Mouse (Mus musculus): ENCODE results near the gene Sugp1. TPM values are rescaled to one million over a fixed set of nuclear protein-coding genes. Genes with fewer than 3 reads are reported as not detected.

Gene Sugp1
- total RNA-seq, 2 experiments from 2014 or later = 50.0 to 54.7 TPM

GRCm38 (mm10) chr8:70104922-70105321 lies 62.3 kb downstream of the Sugp1 start:
- no peak for DNase-seq (ENCODE audit: low spot score in 2 of 2)

GRCm38 (mm10) chr8:70110451-70110850 lies 67.8 kb downstream of the Sugp1 start:
- DNase-seq (ENCODE audit: low spot score in 2 of 2) = no peak

- no peak for DNase-seq (ENCODE audit: low spot score in 2 of 2)
Measured at GRCm38 (mm10) chr8:70111192-70111795, 68.7 kb downstream of the Sugp1 start.

GRCm38 (mm10) chr8:70112401-70113016 lies 69.9 kb downstream of the Sugp1 start:
- DNase-seq (ENCODE audit: low spot score in 2 of 2) = no peak

DNA sequence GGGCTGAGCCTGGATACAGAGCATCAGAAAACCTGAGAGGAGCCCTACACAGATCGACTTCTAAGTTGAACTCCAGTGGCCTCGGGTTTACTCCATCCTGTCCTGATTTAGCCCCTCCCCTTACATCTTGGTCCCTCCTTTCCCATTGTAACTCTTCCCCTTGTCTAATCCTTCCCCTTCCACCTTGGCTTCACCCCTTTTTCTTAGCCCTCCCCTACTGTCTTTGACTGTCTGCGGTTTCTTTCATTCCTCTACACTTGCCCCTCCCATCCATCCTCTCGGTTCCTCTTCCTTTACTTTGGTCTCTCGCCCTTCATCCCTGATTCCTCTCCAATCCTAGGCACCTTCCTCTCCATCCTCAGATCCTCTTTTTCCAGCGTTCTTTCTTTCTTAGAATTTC lies 71.9 kb downstream of the Sugp1 start:
- DNase-seq (ENCODE audit: low spot score in 2 of 2) = no peak

DNA sequence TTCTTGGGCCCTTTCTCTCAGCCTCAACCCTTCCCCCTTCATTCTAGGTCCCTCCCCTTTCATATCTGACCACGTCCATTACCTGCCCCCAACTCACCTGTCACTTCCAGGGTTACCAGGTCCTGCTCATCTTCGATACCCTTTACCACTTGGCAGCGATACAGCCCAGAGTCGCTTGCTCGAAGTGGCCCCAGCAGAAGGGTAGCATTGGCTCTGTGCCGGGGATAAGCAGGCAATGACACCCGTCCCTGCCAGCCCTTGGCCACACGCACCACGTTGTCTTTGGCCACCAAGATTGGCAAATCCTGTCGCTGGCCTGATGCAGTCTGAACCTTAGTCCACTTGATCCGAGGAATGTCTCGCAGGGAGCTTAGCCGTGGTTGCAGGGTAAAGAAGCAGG lies 72.3 kb downstream of the Sugp1 start:
- no peak for DNase-seq (ENCODE audit: low spot score in 2 of 2)

DNA sequence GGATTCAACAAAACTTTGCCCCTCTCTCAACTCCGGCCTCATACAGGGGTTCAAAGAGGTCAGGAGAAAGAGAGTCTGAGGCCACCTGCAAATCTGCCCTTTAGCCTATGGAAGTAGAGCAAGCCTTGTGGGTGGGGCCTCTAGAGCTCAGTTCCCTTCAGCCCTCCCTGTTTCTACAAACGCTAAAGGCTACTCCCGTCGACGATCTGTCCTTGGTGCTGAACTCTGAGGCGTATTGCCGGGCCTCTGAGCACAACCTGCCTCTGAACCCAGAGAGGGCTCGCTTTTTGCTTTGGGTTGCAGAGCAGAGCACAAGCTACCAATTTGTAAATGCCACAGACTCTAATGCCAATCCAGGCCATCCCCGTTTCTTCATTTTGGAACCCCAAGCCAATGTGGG lies 75.0 kb downstream of the Sugp1 start:
- no peak for DNase-seq (ENCODE audit: low spot score in 2 of 2)

- peak; percentile 54 to 67 for DNase-seq (ENCODE audit: low spot score in 2 of 2)
Measured at GRCm38 (mm10) chr8:70118726-70119700, 76.4 kb downstream of the Sugp1 start.

- peak; percentile 95 to 97 for DNase-seq (ENCODE audit: low spot score in 2 of 2)
Measured at GRCm38 (mm10) chr8:70120667-70121066, 78.1 kb downstream of the Sugp1 start, which contains the start of gene Ncan. Gene Ncan (minus strand): TSS chr8:70120873.

Small RNA genes lying within 50 kb of the gene (microRNA-seq; reads per million reads assigned to microRNA genes)
- gene Mir7066 = 9.2 to 18.0 reads per million in 2 experiments

Other genes with a start within 250 kb of the Sugp1 start
- 10 to 100 TPM; 27.0 to 41.3 TPM for gene Gmip, start 234.1 kb upstream of the Sugp1 start, total RNA-seq (2021)
- 1 to 10 TPM; 1.7 to 1.9 TPM for gene Lpar2, start 220.4 kb upstream of the Sugp1 start, total RNA-seq (2021)
- gene Pbx4, start 210.3 kb upstream of the Sugp1 start, total RNA-seq (2021) = 10 to 100 TPM; 18.8 to 25.4 TPM
- 1 to 10 TPM; 2.5 to 2.8 TPM for gene Cilp2, start 155.1 kb upstream of the Sugp1 start, total RNA-seq (2021)
- gene Tssk6, start 140.6 kb upstream of the Sugp1 start, total RNA-seq (2021) = under 1 TPM; 0.49 to 0.62 TPM
- gene Ndufa13, start 140.3 kb upstream of the Sugp1 start, total RNA-seq (2021) = 100 to 1,000 TPM; 137 to 147 TPM
- gene Yjefn3, start 140.1 kb upstream of the Sugp1 start, total RNA-seq (2021) = 10 to 100 TPM; 11.8 to 14.1 TPM
- 10 to 100 TPM; 40.9 to 43.3 TPM for gene Gatad2a, start 46.4 kb upstream of the Sugp1 start, total RNA-seq (2021)
- 10 to 100 TPM; 73.4 to 74.8 TPM for gene Mau2, start 79 bp upstream of the Sugp1 start, total RNA-seq (2021)
- gene Tm6sf2, start 30.1 kb downstream of the Sugp1 start, total RNA-seq (2021) = 1 to 10 TPM; 1.3 to 2.5 TPM
- gene Hapln4, start 40.6 kb downstream of the Sugp1 start, total RNA-seq (2021) = 1 to 10 TPM; 6.8 to 7.7 TPM
- 100 to 1,000 TPM; 575 to 578 TPM for gene Ncan, start 78.1 kb downstream of the Sugp1 start, total RNA-seq (2021)
- 10 to 100 TPM; 36.1 to 41.7 TPM for gene Nr2c2ap, start 88.5 kb downstream of the Sugp1 start, total RNA-seq (2021)
- gene Rfxank, start 96.3 kb downstream of the Sugp1 start, total RNA-seq (2021) = 10 to 100 TPM; 10.5 to 12.0 TPM
- 10 to 100 TPM; 39.9 to 46.5 TPM for gene Borcs8, start 96.7 kb downstream of the Sugp1 start, total RNA-seq (2021)
- under 1 TPM; 0.57 to 0.67 TPM for gene Mef2b, start 96.9 kb downstream of the Sugp1 start, total RNA-seq (2021)
- gene Tmem161a, start 129.5 kb downstream of the Sugp1 start, total RNA-seq (2021) = 10 to 100 TPM; 52.3 to 54.7 TPM
- 10 to 100 TPM; 27.9 to 28.8 TPM for gene Slc25a42, start 169.5 kb downstream of the Sugp1 start, total RNA-seq (2021)
- gene Sugp2, start 191.4 kb downstream of the Sugp1 start, total RNA-seq (2021) = 100 to 1,000 TPM; 128 to 138 TPM
- 10 to 100 TPM; 88.5 to 90.7 TPM for gene Armc6, start 191.7 kb downstream of the Sugp1 start, total RNA-seq (2021)
- 10 to 100 TPM; 45.7 to 47.0 TPM for gene Homer3, start 240.0 kb downstream of the Sugp1 start, total RNA-seq (2021)